Mouse (Mus musculus) embryonic facial prominence, embryonic 10.5 days (tissue): Measurements from ENCODE around the gene Nabp2. TPM values are rescaled to one million over a fixed set of nuclear protein-coding genes. Genes with fewer than 3 reads are reported as not detected.

Experiments used
- DNase-seq: peaks from one replicate; pipeline ENCODE4 v3.0.0-alpha.2; 2017; ENCODE audit warnings: low spot score
- H3K27ac ChIP-seq: fragments of 300-500 bp; sonication (generic); replicated peaks from 2 replicates; pipeline ENCODE4 v1.5.1; 2016; ENCODE audit warnings: mild to moderate bottlenecking
- H3K27me3 ChIP-seq: fragments of 300-500 bp; sonication (generic); replicated peaks from 2 replicates; pipeline ENCODE4 v1.6.1; 2016; ENCODE audit warnings: low read depth, mild to moderate bottlenecking; ENCODE audit not compliant: poor library complexity, severe bottlenecking
- H3K36me3 ChIP-seq: fragments of 300-500 bp; sonication (generic); replicated peaks from 2 replicates; pipeline ENCODE4 v1.6.1; 2016; ENCODE audit warnings: mild to moderate bottlenecking, moderate library complexity
- H3K4me1 ChIP-seq: fragments of 300-500 bp; sonication (generic); 2 replicates; pipeline ENCODE4 v1.6.1; 2016
- H3K4me3 ChIP-seq: fragments of 300-500 bp; sonication (generic); 2 replicates; pipeline ENCODE4 v1.5.1; 2016; ENCODE audit warnings: mild to moderate bottlenecking, moderate library complexity
- H3K9me3 ChIP-seq: fragments of 300-500 bp; sonication (generic); 2 replicates; pipeline ENCODE4 v1.6.1; 2016; ENCODE audit warnings: mild to moderate bottlenecking
- WGBS: fragments of 180-500 bp; shearing (Covaris S2); methylation state at CpG from one replicate; pipeline ENCODE4 v1.1.7; 2016; 5-methylcytosine and 5-hydroxymethylcytosine counted together
- polyA plus RNA-seq: library from polyadenylated mRNA; unstranded; fragments of >200 nt; fragmentation: Nextera tagmentation; extraction: Ambion mirVana; gene quantifications from 2 replicates; pipeline ENCODE4 v1.2.1, GENCODE M21; 2016

Nabp2 gene
- polyA plus RNA-seq, 1 experiment from 2014 or later, result 119 TPM

DNA sequence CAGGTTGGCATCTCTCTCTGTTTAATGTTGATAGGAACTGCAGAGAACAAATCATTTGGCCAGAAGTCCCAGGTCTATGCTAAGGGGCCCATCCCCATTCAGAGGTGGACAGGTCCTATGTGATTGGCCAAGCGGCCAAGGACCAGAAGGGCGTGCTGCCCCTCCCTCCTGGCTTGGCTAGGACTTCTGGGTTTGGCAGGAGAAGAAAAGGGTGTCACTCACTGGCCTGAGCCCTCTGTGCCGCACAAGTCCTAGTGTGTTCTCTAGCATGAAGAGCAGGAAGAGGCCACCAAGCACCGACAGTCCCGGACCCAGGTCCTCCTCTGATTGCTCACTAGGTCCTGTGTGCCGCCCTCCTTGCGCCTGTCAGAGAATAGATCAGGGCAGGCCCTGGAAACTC is 13.8 kb downstream of the Nabp2 start:
- no peak overlapping the region for H3K27ac ChIP-seq
- H3K4me1 ChIP-seq, result peaks cover 42% of the 10 kb centered on the region
- no peaks in the 10 kb centered on the region for H3K27me3 ChIP-seq
- peaks cover 73% of the 10 kb centered on the region for H3K36me3 ChIP-seq
- no peaks in the 10 kb centered on the region for H3K9me3 ChIP-seq
- peak overlapping the region; percentile 21; the same call in 1 of the 2 replicates for H3K4me3 ChIP-seq
- WGBS, result 68% methylated on average over 7 of the region's 7 CpGs
- no peak for DNase-seq

DNA sequence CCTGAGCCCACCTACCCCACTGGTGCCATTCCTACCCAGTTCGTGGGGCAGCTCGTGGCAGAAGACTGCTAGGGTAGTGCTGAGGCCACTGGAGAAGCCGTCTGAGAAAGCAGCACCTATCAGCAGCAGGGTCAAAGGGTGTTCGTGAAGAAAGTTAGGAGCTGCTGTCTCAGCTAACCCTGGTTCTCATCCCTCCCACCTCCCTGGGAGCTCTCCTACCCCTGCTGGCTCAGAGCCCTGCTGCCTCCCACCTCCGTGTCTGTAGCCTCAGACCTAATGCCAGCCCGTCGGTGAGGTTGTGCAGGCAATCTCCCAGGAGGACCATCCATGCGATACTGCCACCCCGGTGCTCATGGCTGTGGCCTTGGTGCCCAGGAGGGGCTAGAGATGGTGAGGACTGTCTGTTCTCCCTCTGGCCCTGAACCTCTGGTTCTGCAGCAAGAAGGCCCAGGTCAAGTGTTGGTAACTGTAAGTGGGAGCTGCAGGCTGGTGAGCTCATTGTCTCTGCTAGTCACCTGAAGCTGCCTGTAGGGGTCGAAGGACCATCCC is 14.5 kb downstream of the Nabp2 start:
- Histone ChIP-seq H3K27ac (no peak overlapping the region), H3K4me1 (peaks cover 42% of the 10 kb centered on the region), H3K36me3 (peaks cover 76% of the 10 kb centered on the region), H3K9me3 (no peaks in the 10 kb centered on the region), H3K27me3 (no peaks in the 10 kb centered on the region), H3K4me3 (0 out of 2 replicates have a peak overlapping the region, but pooled peaks have one; percentile 17)
- WGBS, result 73% methylated on average over 10 of the region's 10 CpGs
- no peak for DNase-seq

DNA sequence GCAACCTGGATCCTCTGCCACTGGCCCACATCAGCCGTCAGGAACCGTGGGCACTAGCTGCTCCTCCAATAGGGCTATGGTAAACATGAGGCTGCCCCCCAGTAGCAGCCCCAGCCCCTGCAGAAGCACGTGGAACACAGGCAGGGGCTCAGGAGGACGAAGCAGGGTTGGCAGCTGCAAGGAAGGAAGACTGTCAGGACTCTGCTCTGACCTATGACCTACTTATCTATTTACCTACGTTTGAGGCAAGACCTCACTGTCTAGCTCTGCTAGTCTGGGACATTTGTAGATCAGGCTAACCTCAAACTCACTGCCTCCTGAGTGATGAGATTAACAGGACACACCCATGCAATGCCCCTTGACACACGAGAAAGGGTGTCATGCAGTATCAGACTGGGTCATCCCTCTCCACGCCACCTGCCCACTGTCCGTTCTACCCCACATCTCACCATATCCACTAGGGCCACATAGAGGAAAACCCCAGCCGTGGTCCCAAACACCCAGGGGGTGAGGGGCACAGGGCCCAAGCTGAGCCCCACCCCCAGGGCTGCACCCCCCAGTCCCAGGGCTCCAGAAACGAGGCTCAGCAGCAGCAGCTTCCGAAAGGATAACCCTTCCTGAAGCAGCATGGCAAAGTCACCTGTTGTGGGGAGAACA is 15.1 kb downstream of the Nabp2 start:
- WGBS, result 71% methylated on average over 11 of the region's 11 CpGs
- H3K4me3 ChIP-seq, result no peak overlapping the region
- no peaks in the 10 kb centered on the region for H3K9me3 ChIP-seq
- H3K27ac ChIP-seq, result no peak overlapping the region; the same call in 1 of the 2 replicates
- no peak for DNase-seq
- peaks cover 38% of the 10 kb centered on the region for H3K4me1 ChIP-seq
- no peaks in the 10 kb centered on the region for H3K27me3 ChIP-seq
- H3K36me3 ChIP-seq, result peaks cover 76% of the 10 kb centered on the region

DNA sequence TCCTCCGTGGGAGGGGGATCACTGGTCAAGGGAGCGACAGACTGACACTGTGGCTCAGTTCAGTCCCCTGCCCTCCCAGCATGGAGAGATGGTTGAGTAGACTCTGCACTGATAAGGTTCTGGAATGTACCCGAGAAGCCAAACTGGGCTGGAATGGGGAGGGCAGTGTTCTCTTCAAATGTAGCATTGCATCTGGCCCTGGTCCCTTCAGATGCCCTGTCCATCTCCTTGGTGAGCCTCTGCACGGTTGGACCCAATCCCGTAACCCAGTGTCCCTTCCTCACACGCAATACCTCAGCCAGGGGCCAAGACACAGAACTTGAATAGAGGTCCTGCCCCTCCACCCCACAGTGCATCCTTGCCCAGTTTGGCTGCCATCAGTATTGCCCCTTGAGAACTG is 19.4 kb downstream of the Nabp2 start:
- no peak overlapping the region for H3K27ac ChIP-seq
- WGBS, result 76% methylated on average over 6 of the region's 6 CpGs
- peaks cover 100% of the 10 kb centered on the region for H3K36me3 ChIP-seq

DNA sequence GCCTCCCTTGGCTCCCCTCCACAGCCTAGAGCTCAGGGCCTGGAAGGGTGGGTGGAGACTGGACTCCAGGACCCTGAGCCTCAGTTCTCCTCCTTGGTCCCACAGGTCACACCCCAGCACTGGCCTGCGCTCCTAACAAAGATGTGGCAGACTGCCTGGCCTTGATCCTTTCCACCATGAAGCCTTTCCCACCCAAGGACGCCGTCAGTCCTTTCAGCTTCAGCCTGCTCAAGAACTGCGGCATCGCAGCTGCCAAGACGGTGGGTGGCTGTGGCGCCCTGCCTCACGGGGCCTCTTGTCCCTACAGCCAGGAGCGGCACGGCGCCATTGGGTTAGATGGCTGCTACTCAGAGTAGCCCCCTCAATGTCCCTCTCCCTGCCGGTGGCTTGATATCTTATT is 20.9 kb downstream of the Nabp2 start:
- Histone ChIP-seq H3K4me1 (peaks cover 9% of the 10 kb centered on the region; the same call in 1 of the 2 replicates), H3K4me3 (no peak overlapping the region; the same call in 1 of the 2 replicates), H3K27me3 (no peaks in the 10 kb centered on the region), H3K9me3 (no peaks in the 10 kb centered on the region), H3K27ac (no peak overlapping the region), H3K36me3 (peaks cover 100% of the 10 kb centered on the region)
- 91% methylated on average over 12 of the region's 12 CpGs for WGBS
- peak; percentile 7 for DNase-seq

More for the DNA sequence above, 19.4 kb downstream of the Nabp2 start:
- Histone ChIP-seq H3K4me1 (peaks cover 15% of the 10 kb centered on the region), H3K27me3 (no peaks in the 10 kb centered on the region), H3K9me3 (no peaks in the 10 kb centered on the region), H3K4me3 (no peak overlapping the region)
- no peak for DNase-seq

DNA sequence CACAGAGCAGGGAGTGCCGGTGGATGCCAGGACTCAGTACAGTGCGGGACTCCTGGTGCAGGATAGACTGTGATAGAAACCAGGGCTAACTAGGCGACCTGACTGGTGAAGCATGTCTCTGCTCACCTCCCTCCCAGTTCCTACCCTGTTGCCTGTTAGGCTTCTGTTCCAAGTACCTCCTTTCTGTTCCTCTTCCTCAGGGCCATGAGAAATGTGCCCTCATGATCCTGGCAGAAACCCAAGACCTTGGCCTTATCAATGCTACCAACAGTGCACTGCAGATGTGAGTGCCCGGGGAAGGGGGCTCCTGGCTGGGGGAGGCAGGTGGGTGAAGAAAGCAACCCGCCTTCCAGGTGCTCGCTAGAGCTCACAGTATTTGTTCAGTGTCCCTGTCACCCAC is 21.7 kb downstream of the Nabp2 start:
- Histone ChIP-seq H3K4me1 (peaks cover 9% of the 10 kb centered on the region; the same call in 1 of the 2 replicates), H3K36me3 (peaks cover 100% of the 10 kb centered on the region), H3K27ac (no peak overlapping the region), H3K9me3 (no peaks in the 10 kb centered on the region), H3K27me3 (no peaks in the 10 kb centered on the region), H3K4me3 (no peak overlapping the region)
- WGBS, result 89% methylated on average over 6 of the region's 6 CpGs
- no peak for DNase-seq

DNA sequence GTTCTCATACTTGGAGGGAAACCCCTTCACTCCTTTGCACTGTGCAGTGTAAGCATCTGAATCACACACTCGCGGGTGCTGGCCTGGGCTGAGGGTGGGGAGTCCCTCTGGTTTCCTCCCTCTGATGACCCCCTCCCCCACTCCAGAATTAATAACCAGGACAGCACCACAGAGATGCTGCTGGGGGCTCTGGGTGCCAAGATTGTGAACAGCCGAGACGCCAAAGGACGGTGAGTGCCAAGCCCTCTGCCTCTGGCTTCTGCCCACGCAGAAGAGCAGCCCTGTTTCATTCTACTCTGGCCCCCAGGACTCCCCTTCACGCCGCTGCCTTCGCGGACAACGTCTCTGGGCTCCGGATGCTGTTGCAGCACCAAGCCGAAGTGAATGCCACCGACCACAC is 22.4 kb downstream of the Nabp2 start:
- Histone ChIP-seq H3K4me1 (peaks cover 5% of the 10 kb centered on the region; the same call in 1 of the 2 replicates), H3K36me3 (peaks cover 100% of the 10 kb centered on the region), H3K9me3 (no peaks in the 10 kb centered on the region), H3K4me3 (no peak overlapping the region), H3K27me3 (no peaks in the 10 kb centered on the region), H3K27ac (no peak overlapping the region)
- 93% methylated on average over 14 of the region's 14 CpGs for WGBS
- DNase-seq, result no peak

DNA sequence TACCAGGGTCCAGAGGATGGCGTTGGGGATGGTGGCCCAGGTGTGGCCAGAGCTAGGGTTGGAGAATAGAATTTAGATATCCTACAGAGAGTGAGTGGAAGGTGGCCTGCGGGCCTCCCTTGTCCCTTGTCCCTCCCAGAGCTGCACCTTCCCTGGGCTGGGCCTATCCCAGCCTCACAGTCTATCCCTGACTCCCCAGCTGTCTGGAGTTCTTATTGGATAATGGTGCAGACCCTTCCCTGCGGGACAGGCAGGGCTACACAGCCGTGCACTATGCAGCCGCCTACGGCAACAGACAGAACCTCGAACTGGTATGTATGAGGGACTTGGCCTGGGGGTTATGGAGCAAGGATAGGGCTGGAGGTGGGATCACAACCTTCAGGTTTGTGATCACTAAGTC is 25.4 kb downstream of the Nabp2 start:
- H3K4me3 ChIP-seq, result no peak overlapping the region
- H3K36me3 ChIP-seq, result peaks cover 100% of the 10 kb centered on the region
- H3K27ac ChIP-seq, result no peak overlapping the region
- 90% methylated on average over 7 of the region's 7 CpGs for WGBS
- H3K9me3 ChIP-seq, result no peaks in the 10 kb centered on the region
- no peak for DNase-seq
- no peaks in the 10 kb centered on the region for H3K4me1 ChIP-seq
- no peaks in the 10 kb centered on the region for H3K27me3 ChIP-seq

DNA sequence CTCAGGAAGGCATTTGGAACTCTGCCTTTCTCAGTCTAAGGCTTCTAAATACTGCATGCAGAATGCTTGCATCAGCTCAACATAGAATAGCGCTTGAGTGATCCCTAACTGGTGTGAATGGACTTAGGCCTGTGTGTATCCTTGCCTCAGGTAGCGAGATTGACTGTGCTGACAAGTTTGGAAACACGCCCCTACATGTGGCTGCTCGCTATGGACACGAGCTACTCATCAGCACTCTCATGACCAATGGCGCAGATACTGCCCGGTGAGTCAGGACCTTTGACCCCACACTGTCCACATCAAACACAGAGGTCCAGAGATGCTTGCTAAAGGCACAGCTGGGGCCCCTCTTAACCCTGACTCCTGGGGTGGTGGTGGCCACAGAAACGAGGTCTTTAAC is 28.8 kb downstream of the Nabp2 start:
- H3K4me3 ChIP-seq, result no peak overlapping the region

DNA sequence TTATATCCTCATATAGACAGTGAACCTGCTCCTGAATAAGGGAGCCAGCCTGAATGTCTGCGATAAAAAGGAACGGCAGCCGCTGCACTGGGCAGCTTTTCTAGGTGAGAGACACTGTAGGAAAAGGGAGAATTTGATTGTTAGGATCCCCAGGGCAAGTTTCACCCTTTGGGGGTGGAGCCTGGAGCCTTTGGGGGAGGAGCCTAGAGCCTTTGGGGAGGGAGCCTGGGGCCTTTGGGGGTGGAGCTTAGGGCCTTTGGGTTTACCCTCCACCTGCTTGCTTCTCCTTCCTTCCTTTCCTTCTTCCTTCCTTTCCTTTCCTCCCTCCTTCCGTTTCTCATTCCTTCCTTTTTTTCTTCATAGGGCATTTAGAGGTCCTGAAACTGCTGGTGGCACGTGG is 30.7 kb downstream of the Nabp2 start:
- WGBS, result 87% methylated on average over 5 of the region's 5 CpGs
- H3K36me3 ChIP-seq, result peaks cover 75% of the 10 kb centered on the region
- 0 out of 2 replicates have a peak overlapping the region, but pooled peaks have one; percentile 5 for H3K4me3 ChIP-seq
- H3K27me3 ChIP-seq, result no peaks in the 10 kb centered on the region
- H3K9me3 ChIP-seq, result no peaks in the 10 kb centered on the region
- peaks cover 32% of the 10 kb centered on the region for H3K4me1 ChIP-seq
- DNase-seq, result no peak
- H3K27ac ChIP-seq, result no peak overlapping the region

More for the DNA sequence above, 28.8 kb downstream of the Nabp2 start:
- WGBS, result 89% methylated on average over 8 of the region's 8 CpGs
- Histone ChIP-seq H3K9me3 (no peaks in the 10 kb centered on the region), H3K27ac (no peak overlapping the region), H3K27me3 (no peaks in the 10 kb centered on the region), H3K4me1 (peaks cover 20% of the 10 kb centered on the region), H3K36me3 (peaks cover 94% of the 10 kb centered on the region)
- DNase-seq, result no peak

DNA sequence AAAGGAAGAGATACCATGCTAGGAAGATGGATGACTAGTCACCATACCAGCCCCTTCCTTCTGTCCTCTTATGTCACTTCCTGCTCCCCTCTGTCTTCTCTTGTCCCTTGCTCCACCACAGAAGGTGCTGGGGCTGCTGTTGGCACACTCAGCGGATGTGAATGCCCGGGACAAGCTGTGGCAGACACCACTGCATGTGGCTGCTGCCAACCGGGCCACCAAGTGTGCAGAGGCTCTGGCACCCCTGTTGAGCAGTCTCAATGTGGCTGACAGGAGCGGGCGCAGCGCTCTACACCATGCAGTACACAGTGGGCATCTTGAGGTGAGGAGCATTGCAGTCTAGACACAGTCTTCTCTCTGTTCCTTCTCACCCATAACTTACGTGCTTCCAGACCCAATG is 32.0 kb downstream of the Nabp2 start:
- no peak for DNase-seq
- peaks cover 62% of the 10 kb centered on the region for H3K36me3 ChIP-seq
- 91% methylated on average over 7 of the region's 7 CpGs for WGBS
- H3K9me3 ChIP-seq, result no peaks in the 10 kb centered on the region
- peaks cover 32% of the 10 kb centered on the region for H3K4me1 ChIP-seq
- no peaks in the 10 kb centered on the region for H3K27me3 ChIP-seq
- H3K27ac ChIP-seq, result no peak overlapping the region
- peak overlapping the region; percentile 78; the same call in 1 of the 2 replicates for H3K4me3 ChIP-seq

DNA sequence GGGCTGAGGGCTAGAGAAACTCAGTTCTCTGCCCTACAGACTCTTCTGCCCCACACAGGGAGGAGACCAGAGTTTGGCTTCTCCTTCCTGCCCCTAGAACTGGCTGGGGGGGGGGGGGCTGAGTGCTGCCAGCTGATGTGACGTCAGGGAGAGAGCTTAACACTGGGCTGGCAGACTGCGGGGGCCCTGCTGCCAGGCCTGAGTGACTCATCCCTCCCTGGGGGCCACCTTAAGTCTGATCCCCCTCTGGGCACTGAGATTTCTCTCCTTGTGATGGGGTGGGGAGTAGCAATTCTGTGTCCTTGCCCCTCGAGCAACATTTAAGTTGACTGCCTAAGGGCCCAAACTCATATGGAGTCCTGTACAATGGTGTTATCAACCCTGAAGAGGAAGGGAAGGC is 32.8 kb downstream of the Nabp2 start:
- DNase-seq, result no peak
- H3K27ac ChIP-seq, result peak overlapping the region; percentile 35; the same call in 1 of the 2 replicates
- WGBS, result 78% methylated on average over 3 of the region's 3 CpGs
- no peaks in the 10 kb centered on the region for H3K27me3 ChIP-seq
- H3K36me3 ChIP-seq, result peaks cover 54% of the 10 kb centered on the region
- peak overlapping the region; percentile 78 for H3K4me3 ChIP-seq
- peaks cover 32% of the 10 kb centered on the region for H3K4me1 ChIP-seq
- H3K9me3 ChIP-seq, result no peaks in the 10 kb centered on the region

DNA sequence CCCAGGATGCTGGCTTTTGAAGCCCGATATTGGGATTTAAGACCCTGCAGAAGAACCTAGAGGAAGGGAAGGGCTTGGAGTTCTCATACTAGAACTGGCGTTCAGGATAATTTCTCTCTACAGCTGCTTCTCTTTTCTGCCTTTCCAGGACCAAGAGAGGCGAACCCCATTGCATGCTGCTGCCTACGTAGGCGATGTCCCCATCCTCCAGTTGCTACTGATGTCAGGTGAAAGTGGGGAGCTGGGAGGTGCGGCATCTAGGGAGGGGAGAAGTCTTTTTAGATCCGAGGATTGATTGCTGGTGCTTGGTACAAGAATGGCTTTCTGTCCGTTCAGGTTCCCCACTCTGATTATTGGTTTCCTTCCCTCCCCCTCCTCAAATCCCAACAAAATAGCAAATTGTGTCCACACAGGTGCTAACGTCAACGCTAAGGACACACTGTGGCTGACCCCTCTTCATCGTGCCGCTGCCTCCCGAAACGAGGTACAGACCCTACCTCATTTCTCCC is 33.3 kb downstream of the Nabp2 start:
- H3K27ac ChIP-seq, result peak overlapping the region; percentile 99
- DNase-seq, result no peak
- WGBS, result 57% methylated on average over 14 of the region's 14 CpGs
- peaks cover 32% of the 10 kb centered on the region for H3K4me1 ChIP-seq
- H3K9me3 ChIP-seq, result no peaks in the 10 kb centered on the region
- H3K27me3 ChIP-seq, result no peaks in the 10 kb centered on the region
- H3K36me3 ChIP-seq, result peaks cover 50% of the 10 kb centered on the region
- peak overlapping the region; percentile 78 for H3K4me3 ChIP-seq
